Mouse (Mus musculus) megakaryocyte, embryonic 14.5 days (primary cell): ENCODE measurements around the gene Ntpcr.

Experiments used
- FLI1 ChIP-seq: IDR thresholded peaks from 2 replicates; pipeline ENCODE4 v1.6.1; 2012; ENCODE audit warnings: low read length, inconsistent platforms, mixed read lengths
- GATA1 ChIP-seq: IDR thresholded peaks from 3 replicates; pipeline ENCODE4 v1.6.1; 2012; ENCODE audit warnings: mixed read lengths, low read length, inconsistent platforms, borderline replicate concordance

GRCm38 (mm10) chr8:125680851-125681408 lies 48.8 kb upstream of the Ntpcr start:
- TF ChIP-seq FLI1 = no peak
- no peak for TF ChIP-seq GATA1
